In the genomic region with DNA sequence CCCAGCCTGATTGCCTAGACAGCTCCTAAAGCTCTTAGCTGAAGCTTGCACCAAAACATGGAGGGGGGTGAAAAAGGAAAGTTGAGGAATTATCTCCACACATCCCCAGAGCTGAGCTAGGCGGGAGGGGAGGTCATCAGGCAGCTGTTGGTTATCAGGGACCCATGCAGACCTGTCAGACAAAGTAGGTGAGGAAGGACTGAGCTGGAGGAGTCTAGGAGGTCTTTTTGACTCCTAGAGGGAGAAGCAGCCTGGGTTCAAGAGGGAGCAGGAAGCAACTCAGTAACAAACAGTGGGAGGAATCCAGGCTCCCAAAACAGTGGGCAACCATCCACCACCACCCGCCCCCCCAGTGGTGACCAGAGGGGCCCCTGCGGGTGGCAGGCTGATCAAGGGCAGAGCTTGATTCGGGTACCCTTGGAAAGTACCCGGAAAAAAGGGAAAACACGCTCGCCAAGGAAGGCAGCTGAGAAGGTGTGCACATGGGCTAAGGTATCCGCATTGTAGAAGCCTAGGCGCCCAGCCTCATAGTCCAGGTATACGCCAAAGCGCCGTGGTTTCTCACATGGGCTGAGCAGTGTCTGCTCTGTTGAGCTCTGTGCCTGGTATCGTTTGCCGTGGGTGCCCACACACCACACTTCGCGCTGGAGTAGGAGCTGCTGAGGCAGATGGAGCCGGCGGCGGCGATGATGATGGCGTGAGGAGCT, we compare ENCODE assay signal across 7 mouse cellular contexts. TPM values are rescaled to one million over a fixed set of nuclear protein-coding genes. Genes with fewer than 3 reads are reported as not detected.
A peak's percentile ranks its signal among the peaks of the same experiment; 100 is the strongest.
DNase-seq lines count a peak whose midpoint lies in the region; ATAC-seq lines count a peak whose summit lies in the region.

No protein-coding gene starts in this region.

- peaks cover 3% of the 10 kb centered on the region; the same call in 1 of the 2 replicates for H3K4me1 ChIP-seq in midbrain, embryonic 11.5 days (ENCODE audit: control insufficient read depth, insufficient read depth, low read length)
- peaks cover 7% of the 10 kb centered on the region for H3K4me1 ChIP-seq in midbrain, embryonic 10.5 days
- H3K4me1 ChIP-seq in hindbrain, embryonic 10.5 days (replicated peaks) = peaks cover 8% of the 10 kb centered on the region

- H3K36me3 ChIP-seq in midbrain, embryonic 11.5 days (ENCODE audit: control insufficient read depth, insufficient read depth, low read length) = peaks cover 60% of the 10 kb centered on the region
- peaks cover 100% of the 10 kb centered on the region for H3K36me3 ChIP-seq in midbrain, embryonic 10.5 days
- peaks cover 100% of the 10 kb centered on the region for H3K36me3 ChIP-seq in hindbrain, embryonic 10.5 days

- H3K4me2 ChIP-seq in midbrain, embryonic 11.5 days = no peak overlapping the region

- WGBS in midbrain, embryonic 11.5 days = 64% methylated on average over 21 of the region's 21 CpGs
- 63% methylated on average over 21 of the region's 21 CpGs for WGBS in midbrain, embryonic 10.5 days
- 65% methylated on average over 21 of the region's 21 CpGs for WGBS in hindbrain, embryonic 10.5 days

- no peaks in the 10 kb centered on the region for H3K27me3 ChIP-seq in midbrain, embryonic 11.5 days (ENCODE audit: control insufficient read depth, insufficient read depth, low read length)
- H3K27me3 ChIP-seq in midbrain, embryonic 10.5 days (ENCODE audit: low read depth, poor library complexity, severe bottlenecking) = no peaks in the 10 kb centered on the region
- H3K27me3 ChIP-seq in hindbrain, embryonic 10.5 days (ENCODE audit: insufficient read depth, poor library complexity, severe bottlenecking) = no peaks in the 10 kb centered on the region

- H3K27ac ChIP-seq in midbrain, embryonic 11.5 days (ENCODE audit: low read depth, low read length) = no peak overlapping the region
- H3K27ac ChIP-seq in midbrain, embryonic 10.5 days (replicated peaks) = no peak overlapping the region
- H3K27ac ChIP-seq in hindbrain, embryonic 10.5 days = no peak overlapping the region

- no peaks in the 10 kb centered on the region for H3K9me3 ChIP-seq in midbrain, embryonic 11.5 days (ENCODE audit: control insufficient read depth, low read length)
- no peaks in the 10 kb centered on the region for H3K9me3 ChIP-seq in midbrain, embryonic 10.5 days (replicated peaks)
- no peaks in the 10 kb centered on the region for H3K9me3 ChIP-seq in hindbrain, embryonic 10.5 days

- H3K9ac ChIP-seq in midbrain, embryonic 11.5 days (ENCODE audit: low read length) = no peak overlapping the region

- no peak for DNase-seq in midbrain, embryonic 11.5 days (ENCODE audit: low spot score, missing footprints)
- no peak for DNase-seq in midbrain, embryonic 10.5 days (ENCODE audit: low spot score)
- peak; percentile 22 for DNase-seq in hindbrain, embryonic 10.5 days (ENCODE audit: low spot score)
- DNase-seq in liver = peak; percentile 56
- peak; percentile 31 to 42 for DNase-seq in right cerebral cortex, postnatal 36 days (ENCODE audit: low spot score in 2 of 2)
- no peak for DNase-seq in spleen, postnatal 14 days (ENCODE audit: low spot score in 2 of 2)
- DNase-seq in adrenal gland, postnatal 4 days (ENCODE audit: low spot score in 2 of 2) = no peak

- no peak overlapping the region for H3K4me3 ChIP-seq in midbrain, embryonic 11.5 days (ENCODE audit: low read depth, low read length)
- H3K4me3 ChIP-seq in midbrain, embryonic 10.5 days = no peak overlapping the region
- no peak overlapping the region for H3K4me3 ChIP-seq in hindbrain, embryonic 10.5 days

- peak; percentile 56 for ATAC-seq in midbrain, embryonic 11.5 days (ENCODE audit: low FRiP score)

RNA-seq across cellular contexts. Expression of gene Rack1, which starts 6.9 kb away (rescaled TPM):
- polyA plus RNA-seq in midbrain, embryonic 11.5 days (2014; fragmentation: Nextera tagmentation; extraction: Ambion mirVana) = 592 and 633 TPM in 2 replicates
- 659 and 788 TPM in 2 replicates for polyA plus RNA-seq in midbrain, embryonic 10.5 days (2016; fragmentation: Nextera tagmentation; extraction: Ambion mirVana)
- 672 and 778 TPM in 2 replicates for polyA plus RNA-seq in hindbrain, embryonic 10.5 days (2016; fragmentation: Nextera tagmentation; extraction: Ambion mirVana)
- total RNA-seq in adrenal gland, postnatal 4 days (2021) = 100 to 1,000 TPM; 940 to 975 TPM

RNA-seq across cellular contexts. Expression of gene Trim41, which starts 10.1 kb away (rescaled TPM):
- 3.6 and 3.9 TPM in 2 replicates for polyA plus RNA-seq in midbrain, embryonic 11.5 days (2014; fragmentation: Nextera tagmentation; extraction: Ambion mirVana)
- polyA plus RNA-seq in midbrain, embryonic 10.5 days (2016; fragmentation: Nextera tagmentation; extraction: Ambion mirVana) = 4.7 and 5.3 TPM in 2 replicates
- 4.5 and 5.1 TPM in 2 replicates for polyA plus RNA-seq in hindbrain, embryonic 10.5 days (2016; fragmentation: Nextera tagmentation; extraction: Ambion mirVana)
- 10 to 100 TPM; 62.4 to 69.7 TPM for total RNA-seq in adrenal gland, postnatal 4 days (2021)

RNA-seq across cellular contexts. Expression of gene Trim7, which starts 18.9 kb away (rescaled TPM):
- polyA plus RNA-seq in midbrain, embryonic 11.5 days (2014; fragmentation: Nextera tagmentation; extraction: Ambion mirVana) = 0.40 and 0.73 TPM in 2 replicates
- 0.32 and 0.99 TPM in 2 replicates for polyA plus RNA-seq in midbrain, embryonic 10.5 days (2016; fragmentation: Nextera tagmentation; extraction: Ambion mirVana)
- polyA plus RNA-seq in hindbrain, embryonic 10.5 days (2016; fragmentation: Nextera tagmentation; extraction: Ambion mirVana) = 0.26 and 0.30 TPM in 2 replicates
- total RNA-seq in adrenal gland, postnatal 4 days (2021) = 10 to 100 TPM in 1 of 2 experiments, 1 to 10 TPM in 1; 9.5 to 14.2 TPM

RNA-seq across cellular contexts. Expression of gene Gm12184, which starts 19.4 kb away (rescaled TPM):
- polyA plus RNA-seq in midbrain, embryonic 11.5 days (2014; fragmentation: Nextera tagmentation; extraction: Ambion mirVana) = 7.4 and 11.5 TPM in 2 replicates
- polyA plus RNA-seq in midbrain, embryonic 10.5 days (2016; fragmentation: Nextera tagmentation; extraction: Ambion mirVana) = 2.1 and 3.2 TPM in 2 replicates
- polyA plus RNA-seq in hindbrain, embryonic 10.5 days (2016; fragmentation: Nextera tagmentation; extraction: Ambion mirVana) = 3.5 and 4.7 TPM in 2 replicates
- total RNA-seq in adrenal gland, postnatal 4 days (2021) = 1 to 10 TPM; 5.3 to 5.4 TPM

Comparison
In these comparisons a context has a peak if more than half of its experiments do, and no peak if none do; other contexts are left out.
1. DNase-seq: peak in hindbrain, embryonic 10.5 days (single experiment), liver (single experiment) and right cerebral cortex, postnatal 36 days (2 of 2); none in midbrain, embryonic 11.5 days (single experiment), midbrain, embryonic 10.5 days (single experiment), spleen, postnatal 14 days (0 of 2) and adrenal gland, postnatal 4 days (0 of 2).